In genomic region chr13:37825646-37826280, GRCm38 (mm10) we compare ENCODE assay signal across 8 mouse cellular contexts. TPM values are rescaled to one million over a fixed set of nuclear protein-coding genes. Genes with fewer than 3 reads are reported as not detected.
DNase-seq lines count a peak whose midpoint lies in the region; ATAC-seq and TF ChIP-seq lines count a peak whose summit lies in the region.

No protein-coding gene starts in this region.

- no peaks in the 10 kb centered on the region for H3K27me3 ChIP-seq in embryonic facial prominence, embryonic 14.5 days (replicated peaks; ENCODE audit: control insufficient read depth, insufficient read depth, low read length)
- H3K27me3 ChIP-seq in heart, embryonic 12.5 days (replicated peaks), result no peaks in the 10 kb centered on the region
- H3K27me3 ChIP-seq in kidney, embryonic 14.5 days (ENCODE audit: control insufficient read depth, insufficient read depth, low read length), result no peaks in the 10 kb centered on the region
- H3K27me3 ChIP-seq in lung, embryonic 14.5 days (ENCODE audit: insufficient read depth, low read length), result no peaks in the 10 kb centered on the region

- no peaks in the 10 kb centered on the region for H3K36me3 ChIP-seq in embryonic facial prominence, embryonic 14.5 days (ENCODE audit: control insufficient read depth, insufficient read depth, low read length)
- H3K36me3 ChIP-seq in heart, embryonic 12.5 days, result no peaks in the 10 kb centered on the region
- no peaks in the 10 kb centered on the region for H3K36me3 ChIP-seq in kidney, embryonic 14.5 days (ENCODE audit: control insufficient read depth, insufficient read depth, low read length)
- H3K36me3 ChIP-seq in lung, embryonic 14.5 days (ENCODE audit: insufficient read depth), result no peaks in the 10 kb centered on the region

- 0% methylated on average over 20 of the region's 43 CpGs for WGBS in embryonic facial prominence, embryonic 14.5 days
- under 1% methylated on average over 43 of the region's 43 CpGs for WGBS in heart, embryonic 12.5 days
- under 1% methylated on average over 37 of the region's 43 CpGs for WGBS in kidney, embryonic 14.5 days
- under 1% methylated on average over 36 of the region's 43 CpGs for WGBS in lung, embryonic 14.5 days

- ATAC-seq in embryonic facial prominence, embryonic 14.5 days (ENCODE audit: low read depth), result peak; percentile 68
- peak; percentile 82 for ATAC-seq in heart, embryonic 12.5 days (ENCODE audit: insufficient number of reproducible peaks, low FRiP score)
- ATAC-seq in kidney, embryonic 14.5 days (ENCODE audit: low FRiP score, low TSS enrichment), result peak; percentile 63
- ATAC-seq in lung, embryonic 14.5 days (ENCODE audit: insufficient read depth), result peak; percentile 60
- ATAC-seq in neutrophil, adult 5-6 weeks (ENCODE audit: extremely low read depth, insufficient number of reproducible peaks, low FRiP score, poor library complexity, severe bottlenecking), result peak; percentile 59

- no peak for TF ChIP-seq CTCF in lung, embryonic 14.5 days (IDR thresholded peaks at IDR 0.05; ENCODE audit: low read depth)

- H3K4me3 ChIP-seq in embryonic facial prominence, embryonic 14.5 days (ENCODE audit: low read depth, low read length), result peak overlapping the region; percentile 87
- peak overlapping the region; percentile 99 for H3K4me3 ChIP-seq in heart, embryonic 12.5 days
- peak overlapping the region; percentile 87 for H3K4me3 ChIP-seq in kidney, embryonic 14.5 days (ENCODE audit: low read length)
- peak overlapping the region; percentile 84 for H3K4me3 ChIP-seq in lung, embryonic 14.5 days (ENCODE audit: low read depth, low read length)

- no peaks in the 10 kb centered on the region for H3K9me3 ChIP-seq in embryonic facial prominence, embryonic 14.5 days (ENCODE audit: control insufficient read depth, low read length)
- no peaks in the 10 kb centered on the region for H3K9me3 ChIP-seq in heart, embryonic 12.5 days (replicated peaks)
- H3K9me3 ChIP-seq in kidney, embryonic 14.5 days (ENCODE audit: control insufficient read depth, low read length), result no peaks in the 10 kb centered on the region
- H3K9me3 ChIP-seq in lung, embryonic 14.5 days (ENCODE audit: low read depth, low read length), result no peaks in the 10 kb centered on the region

- DNase-seq in 3134 (ENCODE audit: extremely low read depth, insufficient read length, low spot score) (peak; percentile 85), R1 (ENCODE audit: low read depth, low spot score) (peak; percentile 79)
- peak; percentile 91 for DNase-seq in embryonic facial prominence, embryonic 14.5 days (ENCODE audit: low spot score)
- DNase-seq in lung, embryonic 14.5 days, result peak; percentile 81
- DNase-seq in thymus, adult 18-20 months, result peak; percentile 68 to 76

- H3K9ac ChIP-seq in embryonic facial prominence, embryonic 14.5 days (ENCODE audit: low read depth, low read length), result peak overlapping the region; percentile 86
- H3K9ac ChIP-seq in heart, embryonic 12.5 days, result peak overlapping the region; percentile 96
- peak overlapping the region; percentile 91 for H3K9ac ChIP-seq in kidney, embryonic 14.5 days (ENCODE audit: low read depth, low read length)
- peak overlapping the region; percentile 86 for H3K9ac ChIP-seq in lung, embryonic 14.5 days

- H3K4me1 ChIP-seq in embryonic facial prominence, embryonic 14.5 days (ENCODE audit: control insufficient read depth, insufficient read depth, low read length), result peaks cover 33% of the 10 kb centered on the region
- H3K4me1 ChIP-seq in heart, embryonic 12.5 days (replicated peaks), result peaks cover 41% of the 10 kb centered on the region
- peaks cover 27% of the 10 kb centered on the region for H3K4me1 ChIP-seq in kidney, embryonic 14.5 days (ENCODE audit: control insufficient read depth, insufficient read depth, low read length)
- H3K4me1 ChIP-seq in lung, embryonic 14.5 days (ENCODE audit: insufficient read depth), result peaks cover 13% of the 10 kb centered on the region

- peak overlapping the region; percentile 95 for H3K27ac ChIP-seq in embryonic facial prominence, embryonic 14.5 days (replicated peaks; ENCODE audit: low read depth, low read length)
- peak overlapping the region; percentile 97 for H3K27ac ChIP-seq in heart, embryonic 12.5 days (ENCODE audit: poor library complexity, severe bottlenecking)
- peak overlapping the region; percentile 85 for H3K27ac ChIP-seq in kidney, embryonic 14.5 days (ENCODE audit: low read depth, low read length)
- peak overlapping the region; percentile 95 for H3K27ac ChIP-seq in lung, embryonic 14.5 days (ENCODE audit: low read depth)

- H3K4me2 ChIP-seq in embryonic facial prominence, embryonic 14.5 days (ENCODE audit: low read depth, low read length), result peak overlapping the region; percentile 97
- peak overlapping the region; percentile 99 for H3K4me2 ChIP-seq in heart, embryonic 12.5 days
- H3K4me2 ChIP-seq in kidney, embryonic 14.5 days (replicated peaks; ENCODE audit: low read depth, low read length), result peak overlapping the region; percentile 98
- H3K4me2 ChIP-seq in lung, embryonic 14.5 days, result peak overlapping the region; percentile 99

RNA-seq across cellular contexts. Expression of gene Rreb1, which starts 47.6 kb away (rescaled TPM):
- polyA plus RNA-seq in embryonic facial prominence, embryonic 14.5 days (2014; fragmentation: Nextera tagmentation; extraction: Ambion mirVana), result 17.9 and 20.2 TPM in 2 replicates
- 15.0 and 17.1 TPM in 2 replicates for polyA plus RNA-seq in heart, embryonic 12.5 days (2016; fragmentation: Nextera tagmentation; extraction: Ambion mirVana)
- polyA plus RNA-seq in kidney, embryonic 14.5 days (2014; fragmentation: Nextera tagmentation; extraction: Ambion mirVana), result 12.2 and 16.7 TPM in 2 replicates
- 22.5 and 23.8 TPM in 2 replicates for polyA plus RNA-seq in lung, embryonic 14.5 days (2014; fragmentation: Nextera tagmentation; extraction: Ambion mirVana)
- 24.9 and 25.3 TPM in 2 replicates for total RNA-seq in neutrophil, adult 5-6 weeks (2017)

Comparison
In these comparisons a context has a peak if more than half of its experiments do, and no peak if none do; other contexts are left out.
1. Peak in every context shown above with its lines: DNase-seq, ATAC-seq, H3K4me3 ChIP-seq and H3K27ac ChIP-seq.